Mouse (Mus musculus): Measurements from ENCODE around the gene Safb2.

GRCm38 (mm10) chr17:56567370-56567769, 17.0 kb downstream of the Safb2 start:
- TF ChIP-seq POLR2A (IDR thresholded peaks at IDR 0.05; ENCODE audit: insufficient read depth, low read length) (no peak), CTCF (IDR thresholded peaks at IDR 0.05; ENCODE audit: low read depth, low read length) (no peak), EP300 (IDR thresholded peaks at IDR 0.05; ENCODE audit: insufficient read depth, low read depth, low read length) (no peak)
